Mouse (Mus musculus) gonadal fat pad, adult 2 months (tissue): ENCODE results near the gene Snx18. TPM values are rescaled to one million over a fixed set of nuclear protein-coding genes. Genes with fewer than 3 reads are reported as not detected.

Experiments used
- DNase-seq: peaks from one replicate; pipeline ENCODE4 v3.0.0-alpha.2; 2012; ENCODE audit warnings: low read depth
- polyA plus RNA-seq: library from polyadenylated mRNA; depleted of rRNA; stranded (reverse); fragments of >200 nt; gene quantifications from 2 replicates; pipeline ENCODE4 v1.2.3, GENCODE M21; 2012; rRNA removed

The Snx18 gene
- polyA plus RNA-seq, 1 experiment: 14.7 TPM

- no peak for DNase-seq
These were observed 51.4 kb downstream of the Snx18 start for GRCm38 (mm10) chr13:113566951-113567350.

DNA sequence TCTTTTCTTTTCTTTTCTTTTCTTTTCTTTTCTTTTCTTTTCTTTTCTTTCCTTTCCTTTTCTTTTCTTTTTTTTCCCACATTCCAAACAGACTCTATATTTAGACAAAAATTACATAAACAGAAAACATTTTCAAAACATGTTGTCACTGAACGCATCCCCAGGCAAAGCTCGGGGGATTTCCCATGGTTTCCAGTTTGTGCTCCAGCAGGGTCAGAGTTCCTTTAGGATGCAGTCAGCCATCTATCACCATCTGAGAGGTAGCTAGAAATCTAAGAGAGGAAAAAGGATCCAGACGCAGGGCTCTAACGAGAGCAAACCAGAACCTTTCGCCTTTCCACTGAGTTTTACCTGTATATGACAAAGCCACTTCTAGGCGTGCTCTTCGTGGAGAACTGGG, 52.0 kb downstream of the Snx18 start:
- no peak for DNase-seq

GRCm38 (mm10) chr13:113559646-113560045, 58.7 kb downstream of the Snx18 start:
- no peak for DNase-seq

- DNase-seq: no peak
These were observed 61.8 kb downstream of the Snx18 start for GRCm38 (mm10) chr13:113556538-113556937.

GRCm38 (mm10) chr13:113555226-113555625, 63.1 kb downstream of the Snx18 start:
- no peak for DNase-seq

- DNase-seq: peak; percentile 20
These were observed 64.6 kb downstream of the Snx18 start for GRCm38 (mm10) chr13:113553603-113554230.

- no peak for DNase-seq
These were observed 66.0 kb downstream of the Snx18 start for GRCm38 (mm10) chr13:113552341-113552740.

DNA sequence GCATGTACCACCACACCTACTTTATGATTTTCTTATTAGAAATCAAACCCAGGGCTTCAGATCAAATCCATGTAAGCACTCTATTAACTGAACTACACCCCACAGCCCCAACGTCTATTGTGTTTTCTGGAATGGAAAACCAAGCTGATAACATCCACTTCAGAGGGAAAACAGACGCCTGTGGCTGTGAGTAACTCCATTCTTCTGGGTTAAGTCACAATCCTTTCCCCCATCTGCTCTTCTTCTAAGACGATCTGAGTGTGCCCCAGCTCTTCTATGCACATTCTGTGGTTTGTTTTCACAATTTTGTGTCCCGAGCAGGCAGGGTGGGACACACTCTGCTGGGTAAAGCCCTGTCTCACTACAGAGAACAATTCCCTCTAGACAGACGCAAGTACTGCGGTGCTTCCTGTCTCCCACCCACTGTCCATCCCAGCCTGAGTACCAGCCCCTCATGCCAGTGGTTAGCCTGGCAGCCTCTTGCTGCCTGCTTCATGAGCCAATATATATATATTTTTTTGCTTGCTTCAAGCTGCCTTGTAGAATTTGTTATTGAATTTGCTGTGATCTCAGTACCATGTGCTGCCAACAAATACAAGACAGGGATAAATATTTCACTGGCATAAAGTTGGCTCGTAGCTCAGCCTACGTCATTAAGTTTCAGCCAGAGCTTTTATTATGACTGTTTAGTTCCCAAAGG, 67.3 kb downstream of the Snx18 start:
- DNase-seq: peak; percentile 50

- no peak for DNase-seq
These were observed 69.3 kb downstream of the Snx18 start for GRCm38 (mm10) chr13:113549021-113549420.

- no peak for DNase-seq
These were observed 70.4 kb downstream of the Snx18 start for GRCm38 (mm10) chr13:113547807-113548426.

- no peak for DNase-seq
These were observed 76.0 kb downstream of the Snx18 start for GRCm38 (mm10) chr13:113542374-113542773.

Other genes starting within 250 kb of the Snx18 start
- gene Hspb3, start 45.1 kb upstream of the Snx18 start, polyA plus RNA-seq: not detected in 2 replicates
- gene Arl15, start 175.9 kb upstream of the Snx18 start, polyA plus RNA-seq: 9.6 and 12.0 TPM in 2 replicates